Mouse (Mus musculus) cerebellum, postnatal 4 days (tissue): ENCODE measurements around the gene Cntn2.

Experiments
- DNase-seq, 2 experiments: peaks; one replicate each; pipeline ENCODE4 v3.0.0; 2022; ENCODE audit warnings: low spot score in 2 of 2, mixed read lengths in 1 of 2

The Cntn2 gene

DNA sequence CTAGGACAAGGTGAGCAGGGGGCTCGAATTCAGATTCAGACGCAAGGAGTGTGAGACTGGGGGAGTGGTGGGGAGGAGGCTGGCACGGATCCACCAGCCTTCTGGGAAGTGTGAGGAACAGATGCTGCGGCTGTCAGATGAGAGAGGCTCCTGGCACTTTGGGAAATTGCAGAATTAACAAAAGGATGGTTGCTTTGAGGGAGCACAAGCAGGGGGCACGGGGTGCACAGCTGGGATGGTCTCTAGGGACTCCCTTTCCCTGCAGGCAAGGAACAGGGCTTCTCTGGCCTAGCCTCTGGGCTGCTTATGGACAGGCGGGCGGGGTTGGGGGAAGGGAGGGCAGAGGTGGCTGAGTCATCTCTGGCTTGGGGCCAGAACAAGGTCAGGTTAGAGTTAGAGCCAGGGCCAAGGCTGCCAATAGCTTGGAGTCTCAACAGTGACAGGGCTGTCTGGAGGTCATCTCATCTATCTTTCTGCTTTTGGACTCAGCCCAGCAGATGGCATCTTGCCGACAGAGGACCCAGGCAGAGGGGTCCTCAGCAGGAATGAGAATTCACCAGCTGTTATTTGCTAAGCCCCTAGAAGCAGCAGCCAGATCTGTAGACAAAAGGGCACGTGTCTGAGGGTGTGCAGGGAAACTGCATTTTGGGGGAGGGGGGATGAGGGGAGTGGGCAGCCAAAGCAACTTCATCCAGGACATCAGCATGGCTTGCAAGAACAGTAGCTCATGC is 15.0 kb upstream of the Cntn2 start:
- DNase-seq: peak in 1 of 2 experiments; percentile 84

GRCm38 (mm10) chr1:132543789-132544188 is 733 bp upstream of the Cntn2 start:
- no peak for DNase-seq

DNA sequence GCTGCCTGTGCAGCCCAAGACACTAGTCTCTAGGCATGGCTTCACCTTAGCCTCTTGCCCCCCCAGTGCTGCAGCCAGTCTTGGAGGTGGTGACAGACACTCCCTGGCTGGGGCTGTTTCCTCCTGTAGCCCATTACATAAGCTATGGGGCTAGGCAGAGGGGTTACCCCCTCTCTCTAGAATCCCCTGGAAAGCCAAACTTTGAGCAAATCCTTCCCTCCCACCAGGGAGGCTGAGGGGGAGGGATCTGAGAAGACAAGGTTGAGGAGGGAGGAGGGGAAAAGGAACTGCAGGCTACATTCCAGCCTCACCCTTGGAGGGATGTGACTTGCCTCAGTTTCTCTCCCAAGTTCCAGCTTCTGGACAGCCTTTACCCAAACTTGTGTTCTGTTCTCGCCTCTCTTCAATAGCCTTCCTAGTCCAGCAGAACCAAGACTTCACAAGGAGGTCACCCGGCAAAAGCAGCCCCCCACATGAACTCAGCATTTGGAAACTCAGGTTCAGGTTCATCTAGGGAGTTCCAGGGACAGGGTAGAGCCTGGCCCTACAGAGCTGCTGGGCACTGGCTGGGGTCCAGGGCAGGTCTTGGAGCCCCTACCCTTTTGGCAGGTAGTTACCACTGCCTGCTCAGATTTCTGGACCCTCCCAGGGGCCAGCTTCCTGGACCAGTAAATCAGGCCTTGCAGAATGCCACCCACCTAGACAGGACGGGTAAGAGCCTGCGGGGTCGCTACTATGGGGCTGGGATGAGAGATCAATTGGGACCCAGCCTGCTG is 1.0 kb downstream of the Cntn2 start:
- DNase-seq: no peak

DNA sequence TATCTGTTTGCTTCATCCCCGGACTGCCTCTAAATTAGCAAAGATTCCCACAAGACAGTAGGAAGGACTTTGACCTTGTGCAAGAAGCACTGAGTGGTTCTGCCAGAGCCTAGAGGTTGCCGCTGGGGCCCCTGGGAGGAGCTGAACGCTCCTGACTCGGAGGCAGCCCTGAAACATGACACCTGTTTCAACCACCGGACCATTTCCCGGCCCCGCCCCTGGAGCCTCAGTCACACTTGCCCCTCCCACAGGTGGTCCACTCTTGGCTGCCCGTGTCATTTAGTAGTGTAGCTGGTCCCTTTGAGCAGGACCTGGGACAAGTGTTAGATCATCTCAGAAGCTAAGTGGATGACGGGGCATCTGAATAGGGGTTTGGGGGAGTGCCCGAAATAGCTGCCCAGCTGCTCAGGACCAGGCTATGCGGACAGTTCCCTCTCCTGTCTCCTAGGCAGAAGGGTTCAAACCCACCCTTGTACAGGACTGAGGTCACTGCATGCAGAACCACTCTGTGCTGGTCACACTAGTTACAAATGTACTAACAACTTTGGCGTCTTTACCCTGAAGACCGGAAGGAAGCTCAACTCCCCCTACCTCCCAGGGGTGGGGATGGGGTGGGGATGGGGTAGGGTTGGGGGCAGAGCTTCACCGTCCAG is 1.8 kb downstream of the Cntn2 start:
- no peak for DNase-seq

GRCm38 (mm10) chr1:132540701-132541100 is 2.4 kb downstream of the Cntn2 start:
- no peak for DNase-seq

DNA sequence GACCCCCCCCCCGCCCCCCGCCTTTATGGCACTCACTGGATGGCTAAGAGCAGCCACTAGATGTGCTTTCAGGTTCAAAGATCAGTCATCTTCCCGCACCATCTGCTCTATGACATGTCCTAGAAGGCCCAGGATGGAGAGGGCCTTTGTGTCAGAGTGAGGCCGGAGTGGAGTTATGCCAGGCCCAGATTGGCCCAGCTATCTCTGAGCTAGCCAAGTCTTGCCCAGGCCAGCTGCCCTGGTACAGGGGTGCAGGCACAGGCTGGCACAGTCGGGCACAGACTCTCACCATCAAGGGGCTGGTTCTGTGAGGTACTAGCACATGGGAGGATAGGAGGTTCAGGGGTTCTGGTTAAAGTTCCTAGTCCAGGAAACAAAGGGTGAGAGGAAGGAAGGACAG is 5.3 kb downstream of the Cntn2 start:
- peak in 1 of 2 experiments; percentile 65 for DNase-seq

- no peak for DNase-seq
These were observed 6.6 kb downstream of the Cntn2 start for GRCm38 (mm10) chr1:132536416-132536815.

DNA sequence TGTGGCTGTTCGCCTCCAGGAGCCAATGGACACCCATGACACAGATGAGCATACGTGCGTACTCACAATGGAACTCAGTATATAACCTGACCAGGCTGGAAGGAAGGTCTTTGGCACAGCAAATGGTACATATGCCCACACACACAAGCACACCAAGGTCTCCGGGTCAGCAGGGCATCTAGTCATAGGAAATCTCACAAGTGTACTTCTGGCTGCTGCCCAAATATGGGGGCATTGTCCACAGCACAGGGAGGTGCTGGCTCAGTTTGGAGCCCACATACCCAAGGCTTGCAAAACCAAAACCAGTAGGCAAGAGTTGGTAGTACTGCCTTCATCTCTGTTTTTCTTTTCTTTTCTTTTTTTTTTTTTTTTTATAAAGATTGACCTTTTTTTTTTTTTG is 7.5 kb downstream of the Cntn2 start:
- no peak for DNase-seq

DNA sequence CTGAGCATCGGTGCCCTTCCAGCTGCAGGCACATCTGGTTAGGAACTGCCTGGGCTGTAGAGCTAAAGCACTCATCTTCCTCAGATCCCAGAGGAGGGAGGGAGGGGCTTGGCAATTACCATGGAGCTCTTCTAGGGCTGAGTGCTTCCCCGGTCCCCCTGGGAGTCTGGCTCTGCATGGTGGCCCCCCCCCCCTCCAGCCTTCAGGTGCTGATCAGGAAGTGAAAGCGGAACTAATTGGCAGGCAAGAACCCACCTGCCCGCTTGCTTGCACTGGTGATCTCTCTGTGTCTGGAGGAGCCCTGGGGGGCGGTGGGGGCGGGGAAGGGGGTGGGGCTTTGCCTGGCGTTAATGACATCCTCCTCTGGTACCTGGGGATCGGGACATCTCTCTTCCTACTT is 9.2 kb downstream of the Cntn2 start:
- DNase-seq: no peak

DNA sequence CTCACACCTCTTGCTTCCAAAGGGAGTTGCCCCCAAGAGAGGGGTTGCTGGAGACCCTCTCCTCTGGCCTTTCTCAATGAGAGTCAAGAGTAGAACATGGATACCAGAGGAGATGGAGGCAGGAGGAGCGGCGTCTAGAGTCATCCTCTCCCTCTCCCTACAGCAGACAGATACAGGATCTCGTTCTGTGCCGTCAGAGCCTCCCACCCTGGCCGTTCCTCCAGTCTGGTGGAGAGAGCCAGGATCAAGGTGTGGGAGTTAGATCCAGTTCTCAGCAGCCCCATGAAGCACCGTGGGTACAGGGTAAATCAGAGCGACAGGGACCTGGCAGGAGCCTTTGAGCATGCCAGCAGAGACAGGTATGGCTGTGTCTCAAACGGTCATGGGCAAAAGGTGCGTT is 10.5 kb downstream of the Cntn2 start:
- DNase-seq: no peak

DNA sequence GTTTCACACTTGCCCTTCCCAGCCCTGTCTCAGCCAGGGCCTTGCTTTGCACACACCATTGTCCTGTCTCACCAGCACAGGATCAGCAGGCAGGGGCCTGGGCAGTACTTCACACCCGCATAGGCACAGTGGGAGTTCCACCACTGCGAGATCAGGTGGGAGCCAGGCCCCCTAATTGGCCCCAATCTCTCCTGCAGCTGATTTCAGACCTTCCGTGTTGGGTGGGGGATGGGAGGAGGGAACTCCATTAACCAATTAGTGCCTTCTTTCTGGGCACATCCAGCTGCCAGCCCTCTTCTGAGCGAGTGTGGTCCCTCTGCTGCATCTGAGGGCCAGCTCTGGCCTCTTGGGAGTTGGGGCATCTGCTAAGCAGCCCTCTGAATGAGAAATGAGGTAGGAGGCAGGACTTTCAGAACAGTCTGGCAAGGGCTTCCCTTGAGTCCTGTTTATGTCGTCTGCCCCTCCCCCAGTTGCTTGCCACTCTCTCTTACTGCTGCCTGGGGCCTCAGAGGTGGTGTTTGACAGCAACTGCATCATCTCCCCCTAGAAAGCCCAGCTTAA is 12.3 kb downstream of the Cntn2 start:
- peak in 1 of 2 experiments; percentile 57 for DNase-seq

- DNase-seq: no peak
These were observed 14.3 kb downstream of the Cntn2 start for GRCm38 (mm10) chr1:132528647-132529334.

DNA sequence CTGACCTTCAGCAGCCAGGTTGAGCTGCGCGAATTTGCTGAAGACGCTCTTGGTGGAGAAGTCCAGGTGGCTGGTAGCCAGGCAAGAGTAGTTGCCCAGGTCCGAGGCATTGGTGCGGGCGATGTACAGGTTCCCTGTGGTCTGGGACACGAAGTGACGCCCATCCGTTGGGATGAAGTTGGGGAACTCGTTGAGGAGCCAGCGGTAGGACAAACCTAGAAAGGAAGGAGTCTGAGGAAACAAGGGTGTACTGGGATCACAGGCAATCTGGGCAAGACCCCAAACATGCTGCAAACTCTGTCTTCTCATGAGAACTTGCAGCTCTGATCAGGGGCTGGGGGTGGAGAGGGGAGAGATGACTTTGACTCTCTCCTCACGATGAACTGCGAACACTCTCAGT is 15.0 kb downstream of the Cntn2 start:
- DNase-seq: no peak

DNA sequence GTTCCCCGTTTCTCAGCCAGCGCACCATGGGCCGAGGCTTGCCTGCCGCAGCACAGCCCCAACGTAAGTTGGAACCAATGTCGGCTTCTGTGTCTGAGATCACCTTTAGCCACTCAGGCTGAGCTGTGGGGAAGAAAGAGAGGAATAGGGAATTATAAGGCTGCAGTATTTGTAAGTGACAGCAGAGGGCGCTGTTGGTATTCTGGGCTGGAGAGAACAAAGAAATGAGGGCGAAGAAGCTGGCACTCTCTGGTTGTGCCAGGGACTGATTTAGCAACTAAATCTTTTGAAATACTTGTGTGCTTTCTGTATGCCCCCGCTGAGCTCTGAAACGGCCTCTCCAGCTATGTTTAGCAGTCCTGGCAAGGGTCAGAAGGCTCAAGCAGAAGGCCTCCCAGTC is 17.2 kb downstream of the Cntn2 start:
- DNase-seq: peak; percentile 56 to 88

- peak in 1 of 2 experiments; percentile 47 for DNase-seq
These were observed 19.1 kb downstream of the Cntn2 start for GRCm38 (mm10) chr1:132523920-132524319.

DNA sequence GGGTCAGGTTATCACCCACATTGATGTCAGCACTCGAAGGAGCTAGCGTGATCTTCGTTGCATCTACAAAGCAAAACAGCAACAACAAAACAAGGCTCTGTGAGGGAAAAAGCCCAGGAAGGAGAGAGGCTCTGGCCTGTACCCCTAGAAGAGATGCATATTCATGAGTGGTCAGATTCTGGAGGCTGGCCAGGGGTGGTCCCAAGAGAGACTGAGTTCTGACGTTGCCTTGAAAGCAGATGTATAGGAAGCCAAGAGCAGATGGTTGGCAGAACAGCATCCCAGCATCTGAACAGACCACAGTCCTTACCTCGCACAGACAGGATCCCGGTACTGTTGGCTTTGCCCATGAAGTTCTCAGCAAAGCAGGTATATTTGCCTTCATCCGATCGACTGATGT is 20.0 kb downstream of the Cntn2 start:
- peak in 1 of 2 experiments; percentile 62 for DNase-seq

GRCm38 (mm10) chr1:132520764-132521163 is 22.3 kb downstream of the Cntn2 start:
- no peak for DNase-seq

DNA sequence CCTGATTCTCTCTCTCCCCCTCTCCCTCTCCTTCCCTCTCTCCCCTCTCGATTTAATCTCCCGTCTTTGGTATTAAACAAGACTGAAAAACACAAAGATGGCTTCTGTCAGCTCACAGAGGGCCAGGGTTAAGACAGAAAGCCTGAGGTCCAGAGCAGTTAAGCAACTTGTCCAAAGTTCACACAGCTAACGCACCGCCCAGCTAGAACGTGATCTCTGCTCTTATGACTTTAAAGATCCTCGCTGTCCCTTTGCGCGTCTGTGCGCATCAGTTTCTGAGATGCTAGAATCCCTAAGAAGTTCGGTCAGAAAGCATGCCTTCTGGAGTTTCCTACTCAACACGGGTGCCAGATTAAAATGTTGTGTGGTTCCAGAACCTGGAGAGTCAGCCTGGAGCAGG is 23.3 kb downstream of the Cntn2 start:
- DNase-seq: no peak

DNA sequence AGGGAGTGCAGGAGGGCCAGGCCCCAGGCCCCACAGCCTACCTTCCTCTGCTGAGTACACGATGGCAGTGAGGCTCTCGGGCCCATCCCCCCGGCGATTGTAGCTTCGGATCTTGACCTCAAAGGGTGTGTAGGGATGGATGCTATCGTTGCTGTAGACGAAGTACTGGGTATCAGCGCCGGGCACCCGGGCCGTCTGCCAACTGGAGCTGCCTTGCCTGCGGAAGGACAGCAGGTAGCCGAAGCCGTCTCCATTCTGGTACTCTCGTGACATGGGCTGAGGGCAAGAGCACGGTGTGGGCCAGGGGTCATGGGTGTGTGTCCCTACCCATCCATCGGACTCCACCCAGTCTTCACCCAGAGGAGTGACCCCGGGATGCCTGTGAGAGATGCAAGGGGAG is 24.4 kb downstream of the Cntn2 start:
- DNase-seq: no peak

DNA sequence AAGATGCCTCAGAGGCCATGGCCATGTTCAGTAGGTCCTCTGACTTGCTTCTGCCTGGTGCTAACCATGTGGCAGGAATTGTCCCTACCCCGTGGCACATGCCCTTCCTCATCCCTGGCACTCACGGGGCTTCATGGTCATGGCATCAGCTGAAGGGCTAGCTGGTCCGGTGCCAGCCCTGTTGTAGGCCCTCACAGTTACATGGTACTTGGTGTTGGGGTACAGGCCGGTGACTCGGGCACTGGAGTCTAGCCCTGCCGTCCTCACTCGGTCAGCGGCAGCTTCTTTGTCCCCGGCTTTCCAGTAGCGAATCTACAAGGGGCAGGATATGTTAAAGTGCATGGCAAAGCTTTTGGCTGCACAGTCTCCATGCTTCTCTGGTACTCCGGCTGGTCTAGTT is 26.3 kb downstream of the Cntn2 start:
- DNase-seq: no peak

- DNase-seq: no peak
These were observed 27.7 kb downstream of the Cntn2 start for GRCm38 (mm10) chr1:132515339-132515738.

DNA sequence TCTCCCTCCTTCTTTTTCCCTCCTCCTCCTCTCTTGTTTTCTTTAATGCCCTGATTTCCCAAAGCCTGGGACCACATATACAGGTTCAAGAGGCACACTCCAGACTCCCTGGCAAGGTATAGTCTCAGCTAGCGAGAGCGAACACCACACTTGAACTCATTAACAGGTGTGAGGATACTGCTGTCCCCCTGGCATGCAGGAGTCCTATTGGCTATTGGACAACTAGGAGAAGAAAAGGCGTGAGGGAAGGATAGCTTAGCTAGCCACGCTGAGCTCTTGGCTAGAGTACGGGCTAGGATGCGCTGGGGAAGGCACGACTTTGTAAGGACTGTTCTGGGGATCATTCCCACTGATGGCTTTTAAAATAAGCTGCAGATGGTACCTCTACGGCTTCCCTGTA is 30.9 kb downstream of the Cntn2 start:
- no peak for DNase-seq
